Mouse (Mus musculus): ENCODE data around the gene Adgrg3. TPM values are rescaled to one million over a fixed set of nuclear protein-coding genes. Genes with fewer than 3 reads are reported as not detected.

Gene Adgrg3
- polyA plus RNA-seq, 2 experiments: 5.8 to 8.3 TPM

- no peak for TF ChIP-seq CTCF (IDR thresholded peaks at IDR 0.05; ENCODE audit: low read depth)
- TF ChIP-seq EP300 (IDR thresholded peaks at IDR 0.05; ENCODE audit: low read depth): no peak
- ATAC-seq (ENCODE audit: insufficient read depth): no peak
- 52% methylated on average over 15 of the region's 15 CpGs for WGBS (ENCODE audit: insufficient replicate concordance)
- no peak overlapping the region for H3K27ac ChIP-seq
- H3K9ac ChIP-seq (replicated peaks): no peak overlapping the region
- no peak for DNase-seq (ENCODE audit: low read depth in 3 of 3, low spot score in 3 of 3)
- no peak overlapping the region for H3K4me3 ChIP-seq (ENCODE audit: insufficient read depth in 1 of 2, low read depth in 2 of 2, low read length in 2 of 2)
- H3K4me2 ChIP-seq (ENCODE audit: low read depth): no peak overlapping the region
- H3K27me3 ChIP-seq (ENCODE audit: control insufficient read depth, insufficient read depth, low read length): no peaks in the 10 kb centered on the region
- H3K36me3 ChIP-seq (replicated peaks; ENCODE audit: control insufficient read depth, insufficient read depth, low read depth): peaks cover 72% of the 10 kb centered on the region
- H3K4me1 ChIP-seq (replicated peaks; ENCODE audit: control insufficient read depth in 2 of 2, insufficient read depth in 2 of 2, low read length in 1 of 2): no peaks in the 10 kb centered on the region
- H3K9me3 ChIP-seq (ENCODE audit: control insufficient read depth, low read length): no peaks in the 10 kb centered on the region
These were observed 5.0 kb upstream of the Adgrg3 start for GRCm38 (mm10) chr8:95012442-95012919.

- Histone ChIP-seq H3K4me3 (ENCODE audit: insufficient read depth in 1 of 2, low read depth in 2 of 2, low read length in 2 of 2) (no peak overlapping the region), H3K4me1 (replicated peaks; ENCODE audit: control insufficient read depth in 2 of 2, insufficient read depth in 2 of 2, low read length in 1 of 2) (no peaks in the 10 kb centered on the region; a peak in 1 of 4 replicates), H3K36me3 (replicated peaks; ENCODE audit: control insufficient read depth, insufficient read depth, low read depth) (peaks cover 38% of the 10 kb centered on the region), H3K27ac (no peak overlapping the region), H3K27me3 (ENCODE audit: control insufficient read depth, insufficient read depth, low read length) (no peaks in the 10 kb centered on the region), H3K9me3 (ENCODE audit: control insufficient read depth, low read length) (no peaks in the 10 kb centered on the region), H3K4me2 (ENCODE audit: low read depth) (no peak overlapping the region), H3K9ac (replicated peaks) (no peak overlapping the region)
- ATAC-seq (ENCODE audit: insufficient read depth) (no peak), DNase-seq (ENCODE audit: low read depth in 3 of 3, low spot score in 3 of 3) (no peak)
- WGBS (ENCODE audit: insufficient replicate concordance): 70% methylated on average over 4 of the region's 4 CpGs
- no peak for TF ChIP-seq EP300 (IDR thresholded peaks at IDR 0.05; ENCODE audit: low read depth)
- TF ChIP-seq CTCF (IDR thresholded peaks at IDR 0.05; ENCODE audit: low read depth): no peak
These were observed 1.6 kb upstream of the Adgrg3 start for GRCm38 (mm10) chr8:95015866-95016265.

- Histone ChIP-seq H3K4me2 (ENCODE audit: low read depth) (no peak overlapping the region), H3K27ac (no peak overlapping the region), H3K36me3 (replicated peaks; ENCODE audit: control insufficient read depth, insufficient read depth, low read depth) (peaks cover 32% of the 10 kb centered on the region), H3K4me1 (replicated peaks; ENCODE audit: control insufficient read depth in 2 of 2, insufficient read depth in 2 of 2, low read length in 1 of 2) (no peaks in the 10 kb centered on the region; a peak in 1 of 4 replicates), H3K9ac (replicated peaks) (no peak overlapping the region), H3K4me3 (ENCODE audit: insufficient read depth in 1 of 2, low read depth in 2 of 2, low read length in 2 of 2) (no peak overlapping the region), H3K27me3 (ENCODE audit: control insufficient read depth, insufficient read depth, low read length) (no peaks in the 10 kb centered on the region), H3K9me3 (ENCODE audit: control insufficient read depth, low read length) (no peaks in the 10 kb centered on the region)
- ATAC-seq (ENCODE audit: insufficient read depth): no peak
- DNase-seq (ENCODE audit: low read depth in 3 of 3, low spot score in 3 of 3): no peak
- WGBS (ENCODE audit: insufficient replicate concordance): 36% methylated on average over 4 of the region's 4 CpGs
- TF ChIP-seq CTCF (IDR thresholded peaks at IDR 0.05; ENCODE audit: low read depth): no peak
- TF ChIP-seq EP300 (IDR thresholded peaks at IDR 0.05; ENCODE audit: low read depth): no peak
These were observed 808 bp upstream of the Adgrg3 start for GRCm38 (mm10) chr8:95016684-95017083.

DNA sequence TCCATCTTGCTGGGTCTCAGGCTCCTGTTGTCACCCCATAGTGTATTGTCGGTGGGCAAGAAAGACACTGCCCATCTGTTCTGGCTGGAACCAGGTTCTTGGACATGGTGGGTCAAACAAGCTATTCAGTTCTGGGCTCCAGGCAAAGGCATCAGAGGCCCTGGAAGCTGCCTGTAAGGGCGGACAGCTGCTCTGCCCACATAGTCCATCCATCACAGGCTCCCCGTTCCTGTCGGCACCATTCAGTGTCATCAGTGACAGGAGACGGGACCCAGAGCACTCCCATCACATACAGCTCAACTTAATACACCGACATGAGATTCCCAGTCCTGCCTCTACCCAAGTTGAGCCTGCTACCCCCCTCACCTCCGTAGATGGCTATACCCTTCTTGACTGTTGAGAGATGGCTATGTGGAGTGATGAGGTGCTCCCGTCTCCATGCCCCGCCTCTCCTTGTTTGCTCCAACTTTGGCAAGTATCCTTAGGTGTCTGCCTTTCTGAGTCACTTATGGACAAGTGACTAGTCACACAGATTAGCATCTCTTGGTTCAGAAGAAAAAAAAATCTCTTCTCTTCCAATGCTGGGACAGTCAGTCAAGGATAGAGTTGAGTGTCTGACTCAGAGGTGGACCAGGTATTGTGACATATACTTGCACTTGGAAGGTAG lies 610 bp downstream of the Adgrg3 start:
- Histone ChIP-seq H3K9ac (replicated peaks) (no peak overlapping the region), H3K27me3 (ENCODE audit: control insufficient read depth, insufficient read depth, low read length) (no peaks in the 10 kb centered on the region), H3K36me3 (replicated peaks; ENCODE audit: control insufficient read depth, insufficient read depth, low read depth) (peaks cover 18% of the 10 kb centered on the region), H3K9me3 (ENCODE audit: control insufficient read depth, low read length) (no peaks in the 10 kb centered on the region), H3K4me1 (replicated peaks; ENCODE audit: control insufficient read depth in 2 of 2, insufficient read depth in 2 of 2, low read length in 1 of 2) (no peaks in the 10 kb centered on the region; a peak in 1 of 4 replicates), H3K4me2 (ENCODE audit: low read depth) (no peak overlapping the region; the same call in 1 of the 2 replicates), H3K27ac (no peak overlapping the region), H3K4me3 (ENCODE audit: insufficient read depth in 1 of 2, low read depth in 2 of 2, low read length in 2 of 2) (no peak overlapping the region)
- ATAC-seq (ENCODE audit: insufficient read depth): no peak
- WGBS (ENCODE audit: insufficient replicate concordance): 56% methylated on average over 9 of the region's 9 CpGs
- DNase-seq (ENCODE audit: low read depth in 3 of 3, low spot score in 3 of 3): no peak
- TF ChIP-seq CTCF (IDR thresholded peaks at IDR 0.05; ENCODE audit: low read depth) (no peak), EP300 (IDR thresholded peaks at IDR 0.05; ENCODE audit: low read depth) (no peak)

DNA sequence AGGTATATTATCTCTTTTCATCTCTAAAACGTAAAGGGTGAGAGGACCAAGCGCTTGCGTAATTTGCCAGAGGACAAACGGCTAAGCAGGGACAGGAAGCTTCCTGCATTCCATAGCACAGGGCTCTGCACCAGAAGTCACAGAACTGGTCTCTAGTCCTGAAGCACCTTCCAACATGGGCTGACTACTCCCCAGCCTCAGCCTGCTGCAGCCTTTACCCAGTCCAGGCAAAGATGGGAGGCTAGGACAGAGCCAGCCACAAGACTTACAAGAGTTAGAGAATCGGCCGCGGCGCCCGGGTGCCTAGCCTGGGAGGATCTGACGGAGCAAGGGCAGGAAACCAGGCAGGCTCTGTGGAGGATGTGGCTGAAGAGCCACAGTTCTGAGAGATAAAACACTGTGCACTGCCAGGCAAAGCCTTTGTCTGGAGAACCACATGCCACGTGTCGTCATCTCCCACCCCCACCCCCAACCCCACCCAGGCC lies 2.8 kb downstream of the Adgrg3 start:
- Histone ChIP-seq H3K27me3 (ENCODE audit: control insufficient read depth, insufficient read depth, low read length) (no peaks in the 10 kb centered on the region), H3K4me1 (replicated peaks; ENCODE audit: control insufficient read depth in 2 of 2, insufficient read depth in 2 of 2, low read length in 1 of 2) (no peaks in the 10 kb centered on the region; a peak in 1 of 4 replicates), H3K9me3 (ENCODE audit: control insufficient read depth, low read length) (no peaks in the 10 kb centered on the region), H3K27ac (no peak overlapping the region), H3K4me3 (ENCODE audit: insufficient read depth in 1 of 2, low read depth in 2 of 2, low read length in 2 of 2) (peak overlapping the region; percentile 19 to 32; a peak in 3 of 4 replicates), H3K4me2 (ENCODE audit: low read depth) (peak overlapping the region; percentile 40), H3K9ac (replicated peaks) (no peak overlapping the region), H3K36me3 (replicated peaks; ENCODE audit: control insufficient read depth, insufficient read depth, low read depth) (no peaks in the 10 kb centered on the region)
- TF ChIP-seq CTCF (IDR thresholded peaks at IDR 0.05; ENCODE audit: low read depth) (no peak), EP300 (IDR thresholded peaks at IDR 0.05; ENCODE audit: low read depth) (no peak)
- 8% methylated on average over 12 of the region's 12 CpGs for WGBS (ENCODE audit: insufficient replicate concordance)
- ATAC-seq (ENCODE audit: insufficient read depth): peak; percentile 53
- DNase-seq (ENCODE audit: low read depth in 3 of 3, low spot score in 3 of 3): no peak
